Mouse (Mus musculus) left cerebral cortex, postnatal 14 days (tissue): ENCODE measurements around the gene Slc22a12. TPM values are rescaled to one million over a fixed set of nuclear protein-coding genes. Genes with fewer than 3 reads are reported as not detected.

ENCODE experiments used
- DNase-seq, 2 experiments: peaks; one replicate each; pipeline ENCODE4 v3.0.0; 2021 to 2022; ENCODE audit warnings: low spot score in 2 of 2, mixed read lengths in 1 of 2
- intact Hi-C: fragments of 180-260 bp; cut with DNase I; formaldehyde crosslinking; loops from one replicate; pipeline ENCODE4 v1.15.1; 2025
- long read RNA-seq, 2 experiments: library from polyadenylated mRNA; stranded (forward); transcript quantifications; one replicate each; pipeline ENCODE4 v2.0.0; 2021
- total RNA-seq, 2 experiments: library from RNA; stranded (reverse); gene quantifications; 2 replicates each; pipeline ENCODE4 v1.2.3; 2021

The Slc22a12 gene
- under 1 TPM; 0.20 to 0.44 TPM for total RNA-seq
- long read RNA-seq, experiment 1 = 0 reads
- long read RNA-seq, experiment 2 = 0 reads

- intact Hi-C loops = no loop called here
- DNase-seq = no peak
Observed at GRCm38 (mm10) chr19:6542367-6543034, at the start of gene Slc22a12. Gene Slc22a12, minus strand, starts transcription at chr19:6543032.

- intact Hi-C loops = no loop called here
- DNase-seq = no peak
Observed at GRCm38 (mm10) chr19:6572001-6572400, 29.2 kb upstream of the Slc22a12 start.

- intact Hi-C loops = no loop called here
- DNase-seq = peak in 1 of 2 experiments; percentile 52
Observed at GRCm38 (mm10) chr19:6571476-6571875, 28.6 kb upstream of the Slc22a12 start.

- no peak for DNase-seq
- intact Hi-C loops = loop anchor here (5.0 kb wide), 1 partner anchor 88 kb away; no protein-coding TSS in a partner anchor
Observed at GRCm38 (mm10) chr19:6569561-6569960, 26.7 kb upstream of the Slc22a12 start.

GRCm38 (mm10) chr19:6569021-6569420, 26.2 kb upstream of the Slc22a12 start:
- DNase-seq = no peak
- intact Hi-C loops = loop anchor here (5.0 kb wide), 1 partner anchor 88 kb away; no protein-coding TSS in a partner anchor

GRCm38 (mm10) chr19:6566450-6566849, 23.6 kb upstream of the Slc22a12 start:
- intact Hi-C loops = loop anchor here (5.0 kb wide), 1 partner anchor 91 kb away; no protein-coding TSS in a partner anchor
- DNase-seq = no peak

GRCm38 (mm10) chr19:6565136-6565535, 22.3 kb upstream of the Slc22a12 start:
- no peak for DNase-seq
- intact Hi-C loops = loop anchor here (5.0 kb wide), 1 partner anchor 92 kb away; no protein-coding TSS in a partner anchor

GRCm38 (mm10) chr19:6560246-6560815, 17.5 kb upstream of the Slc22a12 start:
- intact Hi-C loops = no loop called here
- no peak for DNase-seq

- no peak for DNase-seq
- intact Hi-C loops = no loop called here
Observed at GRCm38 (mm10) chr19:6559576-6559975, 16.7 kb upstream of the Slc22a12 start.

- no peak for DNase-seq
- intact Hi-C loops = no loop called here
Observed at GRCm38 (mm10) chr19:6553819-6554582, 11.2 kb upstream of the Slc22a12 start.

GRCm38 (mm10) chr19:6553174-6553573, 10.3 kb upstream of the Slc22a12 start:
- DNase-seq = no peak
- intact Hi-C loops = no loop called here

GRCm38 (mm10) chr19:6552302-6553028, 9.6 kb upstream of the Slc22a12 start:
- intact Hi-C loops = no loop called here
- DNase-seq = peak; percentile 56 to 76

- DNase-seq = no peak
- intact Hi-C loops = no loop called here
Observed at GRCm38 (mm10) chr19:6551215-6551614, 8.4 kb upstream of the Slc22a12 start.

GRCm38 (mm10) chr19:6549566-6549965, 6.7 kb upstream of the Slc22a12 start:
- intact Hi-C loops = no loop called here
- peak in 1 of 2 experiments; percentile 70 for DNase-seq

GRCm38 (mm10) chr19:6548431-6549410, 5.9 kb upstream of the Slc22a12 start:
- intact Hi-C loops = no loop called here
- no peak for DNase-seq

GRCm38 (mm10) chr19:6547801-6548200, 5.0 kb upstream of the Slc22a12 start:
- DNase-seq = no peak
- intact Hi-C loops = no loop called here

GRCm38 (mm10) chr19:6546096-6546495, 3.3 kb upstream of the Slc22a12 start:
- intact Hi-C loops = no loop called here
- no peak for DNase-seq

GRCm38 (mm10) chr19:6545481-6545880, 2.6 kb upstream of the Slc22a12 start:
- no peak for DNase-seq
- intact Hi-C loops = no loop called here
